Mouse (Mus musculus): Measurements from ENCODE around the gene Bnc2.

GRCm38 (mm10) chr4:84403356-84404145 is 271.5 kb downstream of the Bnc2 start:
- TF ChIP-seq CTCF (IDR thresholded peaks at IDR 0.05; ENCODE audit: low read depth, low read length): no peak
- no peak for TF ChIP-seq POLR2A (IDR thresholded peaks at IDR 0.05; ENCODE audit: insufficient read depth, low read length)
- no peak for TF ChIP-seq EP300 (IDR thresholded peaks at IDR 0.05; ENCODE audit: insufficient read depth, low read depth, low read length)
